Mouse (Mus musculus): Measurements from ENCODE around the gene Bend5.

The Bend5 gene

DNA sequence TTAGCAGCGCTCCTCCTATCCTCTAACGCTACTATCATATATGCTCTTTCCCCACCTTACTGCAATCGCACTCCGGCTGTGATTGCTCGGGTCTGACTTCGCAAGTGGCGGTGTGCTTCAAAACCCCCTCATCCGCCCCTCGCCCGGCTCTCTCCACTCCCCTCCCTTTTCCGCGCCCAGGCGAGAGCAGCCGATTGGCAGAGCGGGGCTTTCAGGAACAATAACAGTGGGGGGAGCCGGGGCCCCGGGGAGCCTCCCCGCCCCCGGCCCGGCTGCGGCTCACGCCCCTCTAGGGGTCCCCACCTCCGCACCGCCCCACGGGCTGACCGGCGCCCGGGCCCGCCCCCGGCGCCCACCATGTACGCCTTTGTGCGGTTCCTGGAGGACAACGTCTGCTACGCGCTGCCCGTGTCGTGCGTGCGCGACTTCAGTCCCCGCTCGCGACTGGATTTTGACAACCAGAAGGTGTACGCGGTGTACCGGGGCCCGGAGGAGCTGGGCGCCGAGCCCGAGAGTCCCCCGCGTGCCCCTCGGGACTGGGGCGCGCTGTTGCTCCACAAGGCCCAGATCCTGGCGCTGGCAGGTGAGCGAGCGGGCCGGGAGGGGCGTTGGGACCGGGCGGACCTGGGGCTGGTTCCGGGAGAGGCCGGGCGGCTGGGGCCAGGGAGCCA lies at the start of gene Bend5:
Gene Bend5 (plus strand): TSS at position 189 of the 671 bp plus-strand sequence.
- DNase-seq = peak; percentile 75

DNA sequence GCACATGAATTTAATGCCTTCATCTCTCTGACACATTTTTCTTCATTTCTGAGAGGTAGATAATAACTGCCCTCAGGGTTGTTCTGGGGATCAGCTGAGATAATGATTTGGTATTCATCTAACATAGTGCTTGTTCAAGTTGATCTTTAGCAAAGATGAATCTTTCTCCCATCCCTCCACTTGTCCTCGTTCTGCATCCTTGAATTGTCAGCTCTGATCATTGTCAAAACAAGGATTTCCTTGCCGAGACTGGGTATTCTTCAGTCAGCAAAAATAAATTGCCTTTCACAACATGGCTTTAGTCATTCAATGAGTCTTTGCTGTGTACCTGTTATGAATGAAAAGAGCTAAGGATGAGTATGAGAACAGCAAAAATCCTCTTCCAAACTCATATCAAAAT lies 47.0 kb upstream of the Bend5 start:
- DNase-seq = no peak

DNA sequence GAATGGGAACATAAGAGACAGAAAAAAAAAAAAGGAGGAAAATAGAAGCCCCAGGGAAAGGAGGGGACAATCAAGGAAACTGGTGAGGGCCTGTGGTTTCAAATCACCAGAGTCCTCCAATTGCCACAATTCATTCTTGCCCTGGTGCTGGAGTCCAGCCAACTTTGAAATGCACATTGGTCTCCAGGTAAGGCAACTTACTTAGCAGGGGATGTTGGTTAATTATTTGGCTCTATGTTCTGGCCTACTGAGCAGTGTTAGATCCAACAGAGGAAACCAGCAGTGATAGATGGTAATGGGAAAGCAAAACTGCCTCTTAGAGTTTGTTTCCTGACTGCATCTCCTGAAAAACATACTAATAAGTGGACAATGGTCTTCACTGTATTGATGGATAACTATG lies 37.6 kb upstream of the Bend5 start:
- DNase-seq = peak; percentile 87

DNA sequence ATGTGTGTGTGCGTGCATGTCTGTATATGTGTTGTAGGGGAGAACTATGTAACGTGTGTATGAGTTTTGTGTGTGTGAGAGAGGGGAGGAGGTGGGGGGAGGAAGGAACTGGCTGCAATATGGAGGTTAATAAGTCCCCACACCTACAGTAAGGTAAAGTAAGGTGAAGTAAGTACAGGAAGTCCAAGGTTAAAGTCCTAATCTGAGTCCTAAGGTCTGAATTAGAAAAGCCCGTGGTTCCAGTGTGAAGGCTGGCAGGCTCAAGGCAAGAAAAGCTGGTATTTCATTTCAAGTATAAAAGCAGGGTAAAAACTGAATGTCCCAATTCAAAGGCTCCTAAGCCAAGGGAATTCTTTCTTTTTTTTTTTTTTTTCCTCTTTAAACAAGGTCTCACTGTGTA lies 36.7 kb upstream of the Bend5 start:
- peak; percentile 82 for DNase-seq

GRCm38 (mm10) chr4:111383101-111383500 lies 31.7 kb upstream of the Bend5 start:
- DNase-seq = peak; percentile 92

DNA sequence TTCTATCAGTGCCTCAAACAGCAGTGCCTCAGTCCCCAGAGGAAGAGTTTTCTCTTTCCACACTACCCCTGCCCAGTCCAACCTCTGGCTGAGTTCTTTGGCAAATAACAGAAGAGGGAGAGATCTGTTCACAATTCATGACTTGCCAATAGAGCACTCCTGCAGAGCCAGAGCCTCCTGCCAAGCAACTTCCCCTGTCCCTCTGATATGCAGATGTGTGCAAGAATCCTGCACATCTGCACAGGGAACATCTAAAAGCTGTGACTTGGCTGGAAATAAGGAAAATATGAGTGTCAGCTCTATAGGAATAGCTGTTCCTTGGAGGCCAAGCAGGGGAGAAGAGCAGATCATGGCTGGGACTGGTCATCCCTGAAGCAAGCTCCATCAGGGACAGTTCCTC lies 24.1 kb upstream of the Bend5 start:
- no peak for DNase-seq

- no peak for DNase-seq
Observed at GRCm38 (mm10) chr4:111399784-111400183, 15.0 kb upstream of the Bend5 start.

DNA sequence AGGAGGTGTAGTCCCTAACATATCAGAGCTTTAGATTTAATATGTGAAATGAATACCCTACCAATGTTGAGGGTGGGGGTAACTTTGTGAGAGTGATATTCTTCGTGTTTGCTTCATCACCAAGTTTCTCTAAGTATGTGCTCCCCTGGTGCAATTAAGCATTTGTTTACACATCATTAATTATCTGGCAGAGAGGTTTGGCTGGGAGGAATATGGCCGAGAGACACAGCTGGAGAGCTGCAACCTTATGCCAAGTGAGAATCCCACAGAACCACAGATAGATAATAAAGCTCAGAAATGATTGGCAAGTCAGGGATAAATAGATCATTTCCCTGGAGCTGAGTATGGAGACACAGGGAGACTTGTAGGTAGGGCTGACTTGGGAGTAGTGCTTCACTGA lies 14.1 kb upstream of the Bend5 start:
- DNase-seq = no peak

GRCm38 (mm10) chr4:111403243-111403642 lies 11.6 kb upstream of the Bend5 start:
- DNase-seq = no peak

DNA sequence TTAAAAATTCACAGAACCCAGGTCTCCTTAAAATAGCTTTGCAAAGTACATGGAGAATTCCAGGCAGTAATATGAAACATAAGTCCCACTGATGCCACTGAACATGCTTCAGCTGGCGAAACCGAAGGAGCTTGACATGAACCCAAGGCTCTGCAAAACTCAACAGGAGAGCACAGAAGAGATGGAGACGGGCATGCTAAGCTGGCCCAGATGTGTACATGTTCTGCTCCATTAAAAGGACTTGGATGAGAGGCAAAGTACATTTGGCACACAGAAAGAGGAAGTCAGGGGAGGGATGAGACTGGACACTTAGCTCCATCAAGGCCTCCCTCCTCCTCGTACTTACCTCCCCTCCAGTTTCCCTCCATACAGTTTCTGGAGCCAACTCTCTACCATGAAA lies 4.1 kb upstream of the Bend5 start:
- peak; percentile 85 for DNase-seq

DNA sequence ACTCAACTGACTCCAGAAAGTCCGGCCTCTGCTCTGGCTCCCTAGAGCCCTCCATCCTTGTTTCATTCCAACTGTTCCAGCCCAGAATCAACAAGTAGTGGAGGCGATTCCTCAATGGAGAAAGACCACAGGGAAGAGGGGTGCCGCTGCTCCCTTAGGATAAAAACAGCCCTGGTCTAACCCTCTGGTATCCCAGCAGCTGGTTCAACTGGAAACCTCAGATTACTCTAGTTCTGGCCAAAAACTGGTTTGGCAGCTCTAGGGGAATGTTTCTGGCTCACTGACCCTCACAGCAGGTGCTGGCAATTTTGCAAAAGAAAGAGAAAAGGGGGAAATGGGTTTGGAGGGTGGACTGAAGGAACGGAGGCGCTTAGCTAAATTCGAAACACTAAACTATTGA lies 407 bp upstream of the Bend5 start:
- peak; percentile 70 for DNase-seq

DNA sequence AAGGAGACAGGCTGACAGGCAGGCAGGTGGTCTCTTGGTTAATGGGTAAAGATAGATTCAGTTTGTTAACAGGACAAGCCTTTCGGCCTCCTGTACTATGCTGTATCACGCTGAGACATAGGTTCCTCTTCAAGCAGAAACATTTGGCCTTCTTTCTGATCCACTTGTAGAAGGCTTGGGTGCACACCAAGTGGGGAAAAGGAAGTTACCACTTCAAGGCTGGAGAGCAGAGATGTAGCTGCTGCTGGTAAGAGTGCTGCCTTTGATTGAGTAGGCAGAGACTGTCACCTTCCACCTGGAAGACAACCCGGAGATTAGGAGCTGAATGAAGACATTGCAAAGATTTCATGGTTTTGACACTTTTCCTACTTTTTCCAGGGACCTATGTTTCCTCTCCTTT lies 1.3 kb downstream of the Bend5 start:
- DNase-seq = no peak

- DNase-seq = no peak
Observed at GRCm38 (mm10) chr4:111416551-111416950, 1.7 kb downstream of the Bend5 start.

DNA sequence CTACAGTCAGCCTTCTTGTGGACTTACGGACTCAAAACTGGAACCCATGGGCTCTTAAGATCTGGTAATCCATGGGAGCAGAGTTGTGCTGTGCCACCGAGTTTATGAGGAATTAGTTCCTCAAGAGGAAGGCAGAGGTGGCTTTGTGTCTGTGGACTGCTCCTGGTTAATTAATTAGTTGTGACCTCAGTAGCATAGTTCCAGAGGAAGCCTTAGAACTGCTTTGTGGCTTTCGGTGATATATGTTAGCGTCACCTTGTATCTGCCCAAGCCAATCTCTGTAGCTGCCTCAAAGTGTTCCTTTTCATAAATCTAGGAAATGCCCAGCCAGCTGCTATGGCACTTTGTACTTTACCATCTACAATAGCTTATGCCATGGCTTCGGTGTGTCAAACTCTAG lies 2.9 kb downstream of the Bend5 start:
- DNase-seq = no peak

DNA sequence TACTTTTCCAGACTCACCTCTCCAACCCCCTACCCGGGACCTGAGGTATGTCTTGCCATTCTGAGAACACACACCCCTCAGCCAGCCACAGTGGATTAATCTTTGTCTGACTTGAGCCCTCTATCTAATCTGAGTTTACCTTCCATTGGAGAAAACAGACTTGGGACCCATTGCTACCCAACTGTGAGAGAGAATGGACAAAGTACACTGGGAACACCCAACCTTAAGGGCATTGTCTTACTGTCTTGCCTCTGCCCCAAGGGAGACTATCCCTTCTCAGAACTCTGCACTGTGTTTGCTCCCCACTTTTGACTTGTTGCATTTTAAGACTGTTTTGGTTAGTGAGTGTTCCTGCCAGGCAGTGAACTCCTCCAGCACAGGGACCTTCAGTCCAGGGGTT lies 4.7 kb downstream of the Bend5 start:
- DNase-seq = peak; percentile 84

GRCm38 (mm10) chr4:111420031-111420430 lies 5.2 kb downstream of the Bend5 start:
- DNase-seq = peak; percentile 47

DNA sequence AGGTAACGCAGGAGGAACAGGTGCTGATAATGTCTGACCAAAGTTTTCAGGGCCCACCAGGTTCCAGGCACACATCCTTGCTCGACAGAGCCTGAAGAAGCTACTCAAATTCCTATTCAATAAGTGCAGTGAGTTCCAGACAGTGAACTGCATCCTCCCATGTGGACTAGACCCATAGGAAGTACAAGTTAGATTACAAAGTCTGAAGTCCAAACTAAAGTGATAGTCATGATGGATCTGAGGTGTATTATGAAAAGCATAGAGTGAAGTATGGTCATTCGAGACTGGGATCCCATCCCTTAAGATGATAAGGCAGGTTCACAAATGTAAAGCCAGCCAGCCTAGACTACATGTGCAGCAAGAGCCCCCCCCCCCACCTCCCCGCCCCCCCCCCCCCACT lies 6.1 kb downstream of the Bend5 start:
- DNase-seq = no peak

DNA sequence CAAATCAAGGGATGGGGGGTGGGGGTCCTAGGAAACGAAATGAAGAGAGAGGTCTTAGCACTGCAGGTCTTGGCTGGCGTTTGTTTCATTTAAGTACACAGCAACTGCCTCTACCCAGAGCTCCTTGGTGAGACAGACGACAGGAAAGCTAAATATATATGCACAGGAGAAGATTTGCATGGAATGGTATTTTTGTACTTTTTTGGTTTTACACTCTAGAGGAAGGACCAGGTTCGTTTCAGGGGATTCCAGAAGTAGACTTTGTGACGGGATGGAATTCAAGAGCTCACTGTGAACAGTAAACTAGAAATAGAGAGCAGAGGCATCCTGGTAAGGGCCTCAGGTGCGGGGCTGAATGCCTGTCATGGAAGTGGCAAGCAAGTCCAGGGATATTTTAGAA lies 7.0 kb downstream of the Bend5 start:
- DNase-seq = no peak

DNA sequence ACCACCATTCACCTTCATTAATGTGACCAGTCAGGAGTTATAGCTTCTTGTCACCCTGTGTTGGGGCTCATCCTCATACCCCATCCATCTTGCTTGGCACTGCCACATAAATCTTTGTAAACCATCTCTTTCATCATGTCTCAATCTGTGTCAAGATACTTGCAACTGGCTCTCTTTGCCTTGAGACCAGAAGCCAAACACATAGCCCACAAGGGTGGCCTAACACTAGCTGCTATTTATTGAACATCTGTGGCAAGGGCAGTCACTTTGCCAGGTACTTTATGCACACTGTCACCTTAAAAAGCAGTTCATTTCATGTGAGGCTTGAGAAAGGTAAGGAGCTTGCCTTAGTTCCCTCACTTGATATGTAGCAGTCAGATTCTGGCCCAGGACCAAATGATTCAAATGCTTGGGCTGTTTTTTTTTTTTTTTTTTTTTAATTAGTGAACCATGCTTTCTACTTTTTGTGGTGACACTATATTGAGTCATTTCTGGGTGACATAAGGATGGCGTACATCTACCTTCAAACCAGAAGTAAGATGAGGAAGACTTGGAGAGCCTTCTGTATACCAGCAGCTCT lies 9.7 kb downstream of the Bend5 start:
- DNase-seq = no peak

GRCm38 (mm10) chr4:111425170-111425569 lies 10.4 kb downstream of the Bend5 start:
- DNase-seq = no peak

GRCm38 (mm10) chr4:111431186-111431585 lies 16.4 kb downstream of the Bend5 start:
- DNase-seq = no peak

GRCm38 (mm10) chr4:111432013-111432412 lies 17.2 kb downstream of the Bend5 start:
- DNase-seq = no peak

- DNase-seq = no peak
Observed at GRCm38 (mm10) chr4:111432417-111432816, 17.6 kb downstream of the Bend5 start.

GRCm38 (mm10) chr4:111441709-111442108 lies 26.9 kb downstream of the Bend5 start:
- DNase-seq = no peak
